Mouse (Mus musculus): ENCODE data around the gene Lmbrd2.
"Not testable (repeated sequence)": the region's sequence is repeated elsewhere in the genome, so short reads cannot be mapped to it uniquely, and the experiment has no call there.

Gene Lmbrd2

DNA sequence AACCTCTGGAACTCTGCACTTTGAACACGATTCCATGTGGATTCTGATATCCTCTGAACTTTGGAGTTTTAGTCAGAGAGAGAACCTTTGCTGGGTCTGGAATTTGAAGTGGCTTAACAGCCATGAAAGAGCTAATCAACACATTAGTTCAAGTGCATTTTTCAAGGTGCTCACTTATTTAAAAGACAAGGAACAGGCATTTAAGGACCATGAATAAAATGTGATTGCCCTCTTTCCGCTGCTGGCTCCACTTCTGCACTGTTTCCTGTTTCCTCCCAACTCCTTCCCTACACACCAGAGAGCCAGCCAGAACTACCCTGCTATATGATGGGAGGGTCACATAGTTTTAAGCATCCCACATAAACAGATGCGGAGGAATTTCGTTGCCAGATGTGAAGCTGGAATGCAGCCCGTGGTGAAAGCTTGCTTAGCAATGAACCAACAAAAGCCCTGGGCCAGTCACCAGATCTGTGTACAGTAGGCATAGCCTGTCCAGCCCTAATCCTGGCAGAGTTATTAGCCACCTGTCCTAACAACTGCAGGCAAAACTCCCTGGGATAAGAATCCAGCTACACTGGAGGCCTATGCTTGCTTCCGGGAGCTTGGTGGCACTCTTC lies 5.4 kb upstream of the Lmbrd2 start:
- DNase-seq = no peak

- no peak for DNase-seq
Observed at GRCm38 (mm10) chr15:9139447-9139846, 903 bp upstream of the Lmbrd2 start.

GRCm38 (mm10) chr15:9140684-9141171 lies 378 bp downstream of the Lmbrd2 start:
- DNase-seq = no peak

GRCm38 (mm10) chr15:9155325-9155724 lies 15.0 kb downstream of the Lmbrd2 start, which contains the start of gene Skp2:
Gene Skp2 (minus strand): TSS chr15:9155425.
- no peak for DNase-seq

DNA sequence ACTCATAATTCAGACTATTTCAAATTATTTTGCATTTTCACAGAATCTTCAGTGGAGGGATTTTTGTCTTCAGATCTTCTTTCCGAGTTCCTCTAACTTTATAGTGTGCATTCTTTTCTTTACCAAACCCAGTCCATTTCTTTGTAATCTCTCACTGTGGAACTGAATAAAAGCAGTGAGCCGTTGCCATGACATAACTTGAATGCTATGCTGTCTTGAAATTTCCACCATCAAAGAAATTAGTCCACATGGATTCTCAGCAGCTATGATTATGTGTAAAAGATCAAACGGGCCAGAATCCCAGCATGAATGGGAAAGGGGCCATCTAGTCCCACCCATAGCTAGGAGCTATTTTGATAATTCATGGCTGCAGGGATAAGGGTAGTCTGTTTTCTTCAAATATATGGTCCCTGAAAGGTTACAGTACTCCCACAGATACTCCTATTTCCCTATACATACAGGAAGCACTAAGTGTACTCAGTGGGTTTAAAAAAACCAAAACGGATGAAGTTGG lies 22.3 kb downstream of the Lmbrd2 start:
- no peak for DNase-seq

DNA sequence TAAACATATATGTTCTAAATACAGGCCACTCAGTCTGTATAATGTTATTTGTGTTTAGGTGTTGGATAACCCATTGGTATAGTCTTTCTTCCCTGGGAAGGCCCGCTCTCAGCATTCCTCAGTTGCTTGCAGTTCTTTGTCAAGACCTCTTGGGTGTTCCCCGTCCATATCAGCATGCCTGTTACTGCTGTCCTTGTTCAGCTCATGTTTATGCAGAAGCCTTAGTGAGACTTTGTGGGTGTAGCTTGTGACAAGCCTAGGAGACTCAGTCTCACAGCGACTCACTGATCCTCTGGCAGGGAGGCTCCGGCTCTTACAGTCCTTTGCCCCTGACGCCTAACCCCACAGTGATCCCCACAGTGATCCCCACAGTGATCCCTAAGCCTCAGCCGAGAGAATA lies 23.8 kb downstream of the Lmbrd2 start:
- no peak for DNase-seq

DNA sequence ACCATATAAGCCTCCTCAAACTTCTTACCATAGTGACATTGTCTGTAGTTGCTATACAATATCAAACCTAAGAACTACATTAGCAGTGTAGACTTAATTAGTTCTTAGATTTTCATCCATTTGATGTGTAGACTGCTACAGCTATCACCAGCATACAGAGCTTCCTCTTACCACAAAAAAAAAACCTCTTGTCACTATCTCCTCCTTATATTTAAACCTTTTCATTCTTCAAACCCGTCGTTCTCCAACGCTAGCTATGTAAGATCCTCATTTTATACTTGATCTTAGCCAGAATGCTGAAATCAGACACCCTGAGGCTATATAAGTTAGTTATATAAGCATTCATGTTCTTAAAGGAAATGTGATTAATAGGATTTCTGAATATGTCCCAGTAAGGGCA lies 36.7 kb downstream of the Lmbrd2 start:
- no peak for DNase-seq

- DNase-seq = no peak
Observed at GRCm38 (mm10) chr15:9183995-9184394, 43.6 kb downstream of the Lmbrd2 start.

DNA sequence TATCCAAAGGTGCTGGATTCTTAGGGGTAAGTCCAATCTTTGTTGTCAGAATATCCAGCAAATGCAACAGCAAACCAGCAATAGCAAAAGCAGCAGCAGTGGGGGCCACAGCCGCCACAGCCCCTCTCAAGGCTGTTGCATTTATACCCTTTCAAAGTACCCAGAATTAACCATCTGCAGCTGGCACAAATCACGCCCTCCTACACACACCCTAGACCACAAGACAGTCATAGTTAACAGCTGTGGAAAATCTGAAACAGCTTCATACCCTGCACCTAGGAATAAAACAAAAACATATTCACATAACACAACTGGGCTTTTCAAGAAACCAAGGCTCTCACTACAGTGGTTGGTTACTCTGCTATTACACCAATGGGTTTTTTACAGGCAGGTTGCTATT lies 49.4 kb downstream of the Lmbrd2 start:
- DNase-seq = no peak

DNA sequence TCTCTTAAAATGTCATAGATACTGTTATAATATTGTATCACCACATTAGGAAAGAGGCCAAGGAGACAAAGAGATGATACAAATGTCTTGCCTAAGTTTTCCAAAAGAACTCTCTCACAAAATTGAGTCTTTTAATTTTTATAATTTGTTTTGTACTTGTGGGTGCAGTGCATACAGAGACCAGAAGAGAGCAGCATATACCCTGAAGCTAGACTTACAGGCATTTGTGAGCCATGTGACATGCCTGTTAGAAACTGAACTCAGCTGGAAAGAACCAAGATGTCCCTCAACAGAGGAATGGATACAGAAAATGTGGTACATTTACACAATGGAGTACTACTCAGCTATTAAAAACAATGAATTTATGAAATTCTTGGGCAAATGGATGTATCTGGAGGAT lies 52.3 kb downstream of the Lmbrd2 start:
- DNase-seq = not testable (repeated sequence)

- no peak for DNase-seq
Observed at GRCm38 (mm10) chr15:9198421-9198820, 58.1 kb downstream of the Lmbrd2 start.

DNA sequence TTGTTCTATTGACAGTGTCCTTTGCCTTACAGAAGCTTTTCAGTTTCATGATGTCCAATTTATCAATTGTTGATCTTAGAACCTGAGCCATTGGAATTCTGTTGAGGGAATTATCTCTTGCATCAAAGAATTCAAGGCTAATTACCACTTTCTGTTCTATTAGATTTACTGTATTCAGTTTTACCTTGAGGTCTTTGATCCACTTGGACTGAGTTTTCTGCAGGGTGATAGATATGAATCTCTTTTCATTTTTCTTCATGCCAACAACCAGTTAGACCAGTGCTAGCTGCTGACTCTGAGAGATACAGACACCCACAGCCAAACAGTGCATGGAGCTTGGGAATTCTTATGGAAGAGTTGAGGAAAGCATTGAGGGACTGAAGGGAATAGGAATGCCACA lies 71.5 kb downstream of the Lmbrd2 start:
- DNase-seq = no peak

DNA sequence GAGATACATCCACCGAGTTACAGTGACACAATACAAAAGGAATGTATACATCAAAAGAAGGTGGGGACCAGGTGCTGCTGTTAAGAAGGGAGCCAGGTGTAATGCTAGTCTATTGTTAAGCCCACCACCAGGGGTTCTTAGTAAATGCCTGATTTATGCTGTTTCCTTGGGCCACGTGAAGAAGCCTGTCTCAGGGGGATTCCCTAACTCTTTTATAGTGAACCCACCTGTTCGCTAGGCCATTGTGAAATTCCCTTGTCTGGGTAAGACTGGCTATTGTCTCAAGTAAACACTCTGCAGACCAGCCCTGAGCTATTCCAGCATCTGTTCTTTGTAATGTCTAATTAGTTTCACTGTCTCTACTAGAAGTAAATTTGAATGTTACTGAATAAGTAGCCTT lies 72.7 kb downstream of the Lmbrd2 start:
- not testable (repeated sequence) for DNase-seq

GRCm38 (mm10) chr15:9213431-9213830 lies 73.1 kb downstream of the Lmbrd2 start:
- DNase-seq = not testable (repeated sequence)

DNA sequence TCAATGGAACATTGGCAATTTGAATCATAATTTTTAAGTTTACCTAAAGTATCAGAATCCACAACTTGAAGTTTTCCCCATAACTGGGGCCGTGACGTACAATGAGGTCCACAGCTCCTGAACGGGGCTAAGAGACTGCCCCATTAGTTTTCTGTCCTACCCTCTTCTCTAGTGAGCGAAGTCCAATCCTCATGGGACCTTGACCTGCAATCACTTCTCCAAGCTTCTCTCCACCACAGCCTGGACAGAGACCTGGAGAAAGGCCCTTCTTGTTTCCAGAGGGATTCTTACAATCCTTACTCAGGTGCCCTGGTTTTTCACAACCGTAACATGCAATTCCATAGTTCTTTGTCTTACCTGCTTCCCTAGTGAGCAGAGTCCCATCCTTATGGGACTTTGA lies 76.1 kb downstream of the Lmbrd2 start:
- no peak for DNase-seq

- DNase-seq = not testable (repeated sequence)
Observed at GRCm38 (mm10) chr15:9230917-9231316, 90.6 kb downstream of the Lmbrd2 start.

- DNase-seq = no peak
Observed at GRCm38 (mm10) chr15:9246345-9246744, 106.0 kb downstream of the Lmbrd2 start.
